Mouse (Mus musculus) v-Abl transformed pro-B cells (cell line): ENCODE results near the gene Raf1.

Experiments used
- in situ Hi-C, 2 experiments: fragments of 400-800 bp; cut with MboI; formaldehyde crosslinking; loops; one replicate each; pipeline ENCODE4 v1.15.1; 2025; ENCODE audit not compliant: unreplicated experiment in 2 of 2

Gene Raf1

DNA sequence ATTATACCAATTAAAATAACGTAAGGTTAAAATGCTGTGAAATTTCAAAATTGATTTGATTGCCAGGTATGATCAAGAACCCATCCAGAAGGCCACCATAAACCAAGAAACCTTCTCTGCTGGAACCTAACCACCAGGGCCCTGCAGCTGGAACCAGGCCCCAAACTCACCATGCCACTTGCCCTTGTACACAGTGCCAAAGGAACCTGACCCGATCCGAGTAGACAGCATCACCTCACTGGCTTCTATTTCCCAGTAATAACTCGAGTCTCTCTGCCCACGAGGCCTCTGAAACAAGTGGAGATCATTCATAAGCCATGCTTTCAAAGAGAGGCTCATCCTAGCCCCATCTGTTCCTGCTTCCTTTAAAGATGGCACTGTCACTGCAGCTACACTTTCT lies 50.3 kb downstream of the Raf1 start:
- in situ Hi-C loops = no loop called here

DNA sequence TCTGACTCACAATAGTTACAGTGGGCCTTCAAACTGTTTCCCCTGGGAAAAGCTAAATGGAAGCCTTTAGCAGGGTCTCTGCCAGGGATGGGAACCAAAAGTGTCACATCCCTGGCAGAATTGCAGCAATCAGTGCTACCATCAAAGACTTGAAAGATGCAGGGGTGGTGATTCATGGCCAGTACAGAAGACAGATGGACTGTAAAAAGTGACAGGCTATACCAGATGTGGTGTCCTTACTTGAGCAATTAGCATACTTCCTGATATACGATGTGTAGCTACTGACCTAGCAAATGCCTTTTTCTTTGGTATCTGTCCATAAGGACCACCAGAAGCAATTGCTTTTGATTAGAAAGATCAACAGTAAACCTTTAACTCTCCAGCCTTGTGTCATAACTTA lies 55.5 kb downstream of the Raf1 start:
- in situ Hi-C loops = no loop called here

GRCm38 (mm10) chr6:115619818-115620217 lies 56.6 kb downstream of the Raf1 start:
- in situ Hi-C loops = no loop called here

DNA sequence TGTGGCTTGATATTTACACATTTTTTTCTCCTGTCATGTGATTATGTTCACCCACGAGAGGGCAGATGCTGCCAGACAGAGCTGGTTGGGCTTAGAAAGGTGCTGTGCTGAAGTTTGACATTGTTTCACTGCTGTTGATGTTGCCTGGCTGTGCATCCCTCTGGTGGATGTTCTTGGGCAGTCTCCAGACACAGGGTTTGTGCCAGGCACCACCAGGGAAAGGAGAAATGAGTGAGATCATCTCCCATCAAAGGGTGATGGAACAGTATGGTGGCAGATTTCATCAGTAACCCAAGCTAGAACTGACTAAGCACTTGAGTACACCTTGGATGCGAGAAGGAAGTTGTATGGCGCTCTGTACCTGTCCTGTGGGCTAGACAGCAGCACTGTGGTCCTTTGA lies 60.5 kb downstream of the Raf1 start:
- in situ Hi-C loops = no loop called here

GRCm38 (mm10) chr6:115613793-115614192 lies 62.6 kb downstream of the Raf1 start:
- in situ Hi-C loops = no loop called here

DNA sequence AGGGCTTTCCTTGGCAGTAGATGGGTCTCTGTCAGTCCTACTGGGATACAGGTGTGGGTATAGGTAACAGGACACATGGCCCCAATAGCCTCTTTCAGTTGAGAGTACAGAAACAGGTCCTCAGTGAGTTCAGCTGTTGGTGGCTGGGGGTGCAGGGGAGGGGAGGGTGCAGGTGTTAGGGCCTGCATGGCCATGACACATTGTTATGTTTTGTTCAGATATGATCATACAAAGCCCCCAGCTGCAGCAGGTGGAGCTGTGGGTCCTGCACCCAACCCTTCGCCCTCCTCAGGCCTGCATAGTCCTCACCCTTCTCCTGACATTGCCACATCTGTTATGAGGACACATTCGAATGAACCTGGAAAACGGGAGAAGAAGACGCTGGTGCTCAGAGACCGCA lies 66.1 kb downstream of the Raf1 start:
- in situ Hi-C loops = no loop called here

- in situ Hi-C loops = loop anchor here in 1 of 2 experiments (10.0 kb wide), 1 partner anchor 64 kb away; the partner anchor contains the start of gene Tsen2
These were observed 67.3 kb downstream of the Raf1 start for GRCm38 (mm10) chr6:115609121-115609520.

DNA sequence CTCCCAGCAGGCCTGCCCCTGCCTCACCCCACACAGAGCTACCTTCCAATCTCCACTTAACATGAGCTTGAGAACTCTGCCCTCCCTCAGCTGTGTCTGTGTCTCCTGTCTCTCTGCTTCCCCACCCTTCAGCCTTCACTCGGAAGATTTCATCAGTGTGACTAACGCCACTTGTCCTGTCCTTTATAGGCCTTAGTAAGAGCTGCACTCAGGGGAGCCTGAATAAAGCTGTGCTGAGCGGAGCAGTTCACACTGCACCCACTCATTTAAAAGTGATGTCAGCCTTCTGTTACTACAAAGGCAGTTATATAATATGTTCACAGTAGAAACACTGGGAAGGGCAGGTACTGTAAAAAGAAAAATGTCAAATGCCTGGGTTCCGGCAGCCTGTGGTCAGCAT lies 69.0 kb downstream of the Raf1 start:
- in situ Hi-C loops = loop anchor here in 1 of 2 experiments (10.0 kb wide), 1 partner anchor 63 kb away; the partner anchor contains the start of gene Tsen2

- in situ Hi-C loops = loop anchor here in 1 of 2 experiments (10.0 kb wide), 1 partner anchor 62 kb away; the partner anchor contains the start of gene Tsen2
These were observed 70.0 kb downstream of the Raf1 start for GRCm38 (mm10) chr6:115606461-115606860.

GRCm38 (mm10) chr6:115601715-115602523 lies 74.5 kb downstream of the Raf1 start, which contains the start of gene Mkrn2:
TSS of gene Mkrn2 (plus strand) at chr6:115601902.
- in situ Hi-C loops = loop anchor here in 1 of 2 experiments (10.0 kb wide), 1 partner anchor 57 kb away; the partner anchor contains the start of gene Tsen2

GRCm38 (mm10) chr6:115601322-115601714 lies 75.1 kb downstream of the Raf1 start:
- in situ Hi-C loops = loop anchor here in 1 of 2 experiments (10.0 kb wide), 1 partner anchor 57 kb away; the partner anchor contains the start of gene Tsen2

DNA sequence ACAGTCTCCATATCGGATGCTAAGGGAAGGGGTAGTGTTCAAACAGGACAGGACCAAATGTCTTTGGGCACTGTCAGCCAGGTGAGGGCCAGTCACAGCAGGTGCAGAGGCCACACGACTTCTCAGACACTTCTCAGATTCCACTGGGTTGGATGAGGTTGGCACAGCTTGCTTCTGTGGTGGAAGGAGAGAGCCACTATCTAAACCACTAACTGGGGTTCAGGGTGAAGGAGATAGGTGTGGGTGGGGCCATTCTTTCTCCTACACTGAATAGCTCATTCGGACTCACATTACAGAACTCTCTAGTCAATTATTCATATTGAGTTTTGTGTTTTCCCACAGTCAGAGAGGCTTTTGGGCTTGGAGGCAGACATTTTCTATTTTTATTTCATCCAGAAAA lies 80.8 kb downstream of the Raf1 start:
- in situ Hi-C loops = no loop called here

DNA sequence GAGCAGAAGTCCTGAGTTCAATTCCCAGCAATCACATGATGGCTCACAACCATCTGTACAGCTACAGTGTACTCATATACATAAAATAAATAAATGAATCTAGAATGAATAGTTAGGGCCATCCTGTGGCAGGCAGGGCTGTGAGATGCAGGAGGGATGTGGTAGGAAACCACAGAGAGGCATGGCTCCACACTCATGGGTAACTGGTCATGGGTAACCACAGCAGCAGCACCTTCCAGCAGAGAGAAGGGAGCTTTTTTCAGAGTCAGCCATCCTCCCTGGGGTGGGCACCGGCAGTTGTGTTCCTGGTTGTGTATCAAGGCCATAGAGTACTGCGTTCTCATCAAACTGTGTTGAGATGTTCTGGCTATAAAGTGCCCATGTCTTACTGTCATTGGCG lies 82.0 kb downstream of the Raf1 start:
- in situ Hi-C loops = no loop called here

- in situ Hi-C loops = no loop called here
These were observed 83.2 kb downstream of the Raf1 start for GRCm38 (mm10) chr6:115593252-115593651.

DNA sequence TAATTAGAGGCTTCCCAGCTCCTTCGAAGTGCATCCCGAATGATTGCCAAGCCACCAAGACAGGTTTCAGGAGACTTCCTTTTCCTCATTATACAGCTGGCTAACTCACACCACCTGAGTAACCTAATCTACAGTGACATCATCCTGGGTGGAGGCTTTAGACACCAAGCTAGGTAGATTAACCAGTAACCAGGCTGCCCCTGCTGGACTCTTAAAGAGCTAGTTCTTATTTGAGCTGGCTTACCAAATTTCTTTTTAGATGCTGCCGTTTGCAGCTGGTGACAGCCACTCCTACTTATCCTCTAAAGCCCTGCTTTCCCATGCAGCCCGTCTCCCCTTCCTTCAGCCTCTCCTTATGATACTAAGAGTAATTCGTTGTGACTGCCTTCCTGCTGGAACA lies 84.0 kb downstream of the Raf1 start, which contains the start of gene Mkrn2os:
TSS of gene Mkrn2os (minus strand) at position 119 of the 400 bp plus-strand sequence.
- in situ Hi-C loops = no loop called here

DNA sequence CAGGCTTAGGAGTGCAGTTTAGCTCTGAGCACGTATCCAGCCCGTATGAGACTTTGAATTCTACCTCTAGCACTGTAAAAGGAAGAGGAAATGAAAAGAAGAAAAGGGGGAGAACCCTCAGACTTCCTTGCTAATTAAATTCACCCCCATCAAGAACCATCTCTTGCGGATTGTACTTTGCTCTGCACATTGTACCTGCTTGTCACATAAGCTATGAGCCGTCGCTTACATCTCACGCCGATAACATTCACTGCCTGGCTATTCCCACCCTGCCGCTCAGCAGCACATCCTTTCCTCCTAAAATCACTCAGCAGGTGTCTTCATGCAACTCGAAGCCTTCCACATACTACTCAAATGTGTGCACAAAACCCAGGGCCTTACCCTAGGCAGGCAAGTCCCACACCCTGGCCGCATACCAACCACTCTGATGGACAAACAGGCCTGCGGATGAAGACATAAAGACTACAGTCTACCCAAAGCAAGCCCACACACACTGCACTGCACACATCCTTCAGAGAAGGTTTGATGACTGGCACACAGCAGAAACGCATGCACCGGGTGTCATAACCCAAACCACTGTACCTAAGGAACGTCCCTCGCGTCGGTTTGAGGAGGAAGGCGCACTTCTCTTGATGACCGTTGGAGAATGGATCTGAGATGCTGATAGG lies 84.6 kb downstream of the Raf1 start:
- in situ Hi-C loops = no loop called here

GRCm38 (mm10) chr6:115586321-115586720 lies 90.1 kb downstream of the Raf1 start:
- in situ Hi-C loops = no loop called here

DNA sequence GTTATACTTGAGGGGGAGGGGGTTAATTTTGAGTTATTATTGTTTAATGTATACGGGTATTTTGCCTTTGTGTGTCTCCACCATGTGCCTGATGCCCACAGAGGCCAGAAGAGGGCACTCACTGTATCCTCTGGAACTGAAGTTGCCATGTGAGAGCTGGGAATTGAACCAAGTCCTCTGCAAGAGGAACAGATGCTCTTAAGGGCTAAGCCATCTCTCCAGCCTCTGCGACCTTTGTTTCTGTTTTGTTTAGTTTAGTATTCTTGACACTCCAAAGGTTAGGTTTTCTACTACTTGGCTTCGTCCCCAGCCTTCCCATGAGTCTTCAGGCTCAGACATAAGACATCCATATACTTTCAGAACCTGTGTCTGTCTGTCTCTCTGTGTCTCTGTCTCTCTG lies 92.3 kb downstream of the Raf1 start:
- in situ Hi-C loops = no loop called here

DNA sequence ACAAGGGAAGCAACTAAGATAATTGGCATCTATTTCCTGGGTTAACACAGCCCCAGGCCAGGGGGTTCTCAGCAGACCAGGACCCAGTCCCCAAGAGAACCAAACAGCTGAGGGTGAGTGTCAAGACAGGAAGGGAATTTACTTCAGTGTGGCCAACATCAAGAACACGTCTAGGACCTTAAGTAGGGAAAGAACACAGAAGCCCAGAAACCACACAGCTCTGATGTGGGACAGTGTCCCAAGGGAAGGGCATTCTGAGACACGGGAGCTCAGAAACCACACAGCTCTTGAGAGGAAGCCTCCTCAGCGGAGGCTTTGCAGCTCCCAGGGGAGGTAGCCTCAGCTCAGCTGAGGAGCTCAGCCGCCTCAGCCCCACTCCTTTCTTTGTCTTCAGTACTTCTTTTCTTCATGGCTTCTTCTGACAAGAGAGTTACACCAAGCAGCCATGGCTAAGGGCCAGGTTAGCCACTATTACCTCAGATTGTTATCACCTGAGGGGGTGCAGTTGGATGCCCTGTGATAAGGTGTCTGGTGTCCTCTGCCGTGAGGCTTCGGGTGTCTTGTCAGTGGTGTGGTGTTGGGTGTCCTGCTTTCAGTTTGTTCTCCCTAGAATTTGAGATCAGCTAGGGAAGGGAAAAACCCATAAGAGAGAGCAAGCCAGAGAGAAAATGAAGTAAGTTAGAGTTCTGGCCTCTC lies 92.9 kb downstream of the Raf1 start:
- in situ Hi-C loops = no loop called here

DNA sequence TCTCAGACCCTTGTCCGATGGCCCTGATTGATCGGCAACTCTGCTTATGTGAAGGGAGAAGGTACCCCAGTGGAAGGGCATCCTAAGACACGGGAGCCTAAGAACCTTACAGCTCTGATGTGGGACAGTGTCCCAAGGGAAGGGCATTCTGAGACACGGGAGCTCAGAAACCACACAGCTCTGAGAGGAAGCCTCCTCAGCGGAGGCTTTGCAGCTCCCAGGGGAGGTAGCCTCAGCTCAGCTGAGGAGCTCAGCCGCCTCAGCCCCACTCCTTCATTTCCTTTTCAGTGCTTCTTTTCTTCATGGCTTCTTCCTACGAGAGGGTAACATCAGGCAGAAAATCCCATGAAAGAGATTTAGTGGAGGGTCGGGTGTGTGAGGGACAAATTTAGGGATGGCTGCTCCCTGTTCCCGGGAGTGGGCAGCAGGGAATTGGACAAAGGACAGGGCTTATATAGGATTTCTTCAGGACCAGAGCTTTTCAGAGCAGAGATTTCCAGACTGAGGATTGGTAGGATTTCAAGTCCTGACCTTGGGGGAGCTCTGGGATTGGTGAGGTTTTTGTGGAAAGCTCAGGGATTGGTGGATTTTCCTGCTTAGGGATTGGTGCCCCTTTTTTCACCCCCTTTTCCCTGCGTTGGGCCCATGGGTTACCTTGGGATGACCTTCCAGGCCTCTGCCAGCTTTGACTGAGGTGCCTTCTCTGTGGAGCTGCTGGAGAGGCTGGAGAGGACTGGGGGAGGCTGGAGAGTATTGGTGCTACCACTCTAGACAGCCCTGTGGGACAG lies 93.9 kb downstream of the Raf1 start:
- in situ Hi-C loops = no loop called here
